Mouse (Mus musculus): ENCODE results near the gene Aplp2. TPM values are rescaled to one million over a fixed set of nuclear protein-coding genes. Genes with fewer than 3 reads are reported as not detected.

Aplp2 gene
- polyA plus RNA-seq, 1 experiment from 2014 or later = 178 TPM

- Histone ChIP-seq H3K27me3 (ENCODE audit: insufficient read depth, low read length) (no peaks in the 10 kb centered on the region), H3K36me3 (replicated peaks; ENCODE audit: insufficient read depth, low read length) (no peaks in the 10 kb centered on the region), H3K4me1 (ENCODE audit: insufficient read depth) (no peaks in the 10 kb centered on the region), H3K4me3 (ENCODE audit: low read depth, low read length) (no peak overlapping the region), H3K27ac (ENCODE audit: low read depth) (no peak overlapping the region), H3K4me2 (ENCODE audit: low read depth, low read length) (no peak overlapping the region), H3K9ac (replicated peaks) (no peak overlapping the region), H3K9me3 (ENCODE audit: low read length) (no peaks in the 10 kb centered on the region)
- DNase-seq (no peak), ATAC-seq (no peak)
- TF ChIP-seq EP300 (IDR thresholded peaks at IDR 0.05; ENCODE audit: low read depth) (no peak), CTCF (IDR thresholded peaks at IDR 0.05; ENCODE audit: low read depth) (no peak)
- WGBS (ENCODE audit: insufficient replicate concordance) = 53% methylated on average over 11 of the region's 11 CpGs
Observed at GRCm38 (mm10) chr9:31119882-31120532, 91.6 kb downstream of the Aplp2 start.

GRCm38 (mm10) chr9:31119405-31119804 lies 92.2 kb downstream of the Aplp2 start:
- ATAC-seq (no peak), DNase-seq (no peak)
- Histone ChIP-seq H3K4me2 (ENCODE audit: low read depth, low read length) (no peak overlapping the region), H3K36me3 (replicated peaks; ENCODE audit: insufficient read depth, low read length) (no peaks in the 10 kb centered on the region), H3K27me3 (ENCODE audit: insufficient read depth, low read length) (no peaks in the 10 kb centered on the region), H3K27ac (ENCODE audit: low read depth) (no peak overlapping the region), H3K4me3 (ENCODE audit: low read depth, low read length) (no peak overlapping the region), H3K9me3 (ENCODE audit: low read length) (no peaks in the 10 kb centered on the region), H3K4me1 (ENCODE audit: insufficient read depth) (no peaks in the 10 kb centered on the region), H3K9ac (replicated peaks) (no peak overlapping the region)
- 37% methylated on average over 5 of the region's 5 CpGs for WGBS (ENCODE audit: insufficient replicate concordance)
- TF ChIP-seq EP300 (IDR thresholded peaks at IDR 0.05; ENCODE audit: low read depth) (no peak), CTCF (IDR thresholded peaks at IDR 0.05; ENCODE audit: low read depth) (no peak)

- Histone ChIP-seq H3K4me2 (ENCODE audit: low read depth, low read length) (no peak overlapping the region), H3K9me3 (ENCODE audit: low read length) (no peaks in the 10 kb centered on the region), H3K27me3 (ENCODE audit: insufficient read depth, low read length) (no peaks in the 10 kb centered on the region), H3K36me3 (replicated peaks; ENCODE audit: insufficient read depth, low read length) (no peaks in the 10 kb centered on the region), H3K4me1 (ENCODE audit: insufficient read depth) (no peaks in the 10 kb centered on the region), H3K9ac (replicated peaks) (no peak overlapping the region), H3K4me3 (ENCODE audit: low read depth, low read length) (no peak overlapping the region), H3K27ac (ENCODE audit: low read depth) (no peak overlapping the region)
- DNase-seq (no peak), ATAC-seq (no peak)
- WGBS (ENCODE audit: insufficient replicate concordance) = 38% methylated on average over 11 of the region's 11 CpGs
- no peak for TF ChIP-seq EP300 (IDR thresholded peaks at IDR 0.05; ENCODE audit: low read depth)
- TF ChIP-seq CTCF (IDR thresholded peaks at IDR 0.05; ENCODE audit: low read depth) = no peak
Observed at GRCm38 (mm10) chr9:31118520-31119298, 92.9 kb downstream of the Aplp2 start.

GRCm38 (mm10) chr9:31117488-31117887 lies 94.1 kb downstream of the Aplp2 start:
- no peaks in the 10 kb centered on the region for H3K36me3 ChIP-seq (replicated peaks; ENCODE audit: insufficient read depth, low read length)
- ATAC-seq (no peak), DNase-seq (no peak)
- H3K27ac ChIP-seq (ENCODE audit: low read depth) = no peak overlapping the region
- no peaks in the 10 kb centered on the region for H3K27me3 ChIP-seq (ENCODE audit: insufficient read depth, low read length)
- no peak for TF ChIP-seq EP300 (IDR thresholded peaks at IDR 0.05; ENCODE audit: low read depth)
- TF ChIP-seq CTCF (IDR thresholded peaks at IDR 0.05; ENCODE audit: low read depth) = no peak
- H3K4me2 ChIP-seq (ENCODE audit: low read depth, low read length) = no peak overlapping the region
- H3K4me1 ChIP-seq (ENCODE audit: insufficient read depth) = no peaks in the 10 kb centered on the region
- H3K9ac ChIP-seq (replicated peaks) = no peak overlapping the region
- H3K4me3 ChIP-seq (ENCODE audit: low read depth, low read length) = no peak overlapping the region
- H3K9me3 ChIP-seq (ENCODE audit: low read length) = no peaks in the 10 kb centered on the region
- 73% methylated on average over 6 of the region's 6 CpGs for WGBS (ENCODE audit: insufficient replicate concordance)

GRCm38 (mm10) chr9:31117088-31117487 lies 94.5 kb downstream of the Aplp2 start:
- no peaks in the 10 kb centered on the region for H3K27me3 ChIP-seq (ENCODE audit: insufficient read depth, low read length)
- H3K4me3 ChIP-seq (ENCODE audit: low read depth, low read length) = no peak overlapping the region
- no peak overlapping the region for H3K4me2 ChIP-seq (ENCODE audit: low read depth, low read length)
- no peak for TF ChIP-seq CTCF (IDR thresholded peaks at IDR 0.05; ENCODE audit: low read depth)
- TF ChIP-seq EP300 (IDR thresholded peaks at IDR 0.05; ENCODE audit: low read depth) = no peak
- H3K27ac ChIP-seq (ENCODE audit: low read depth) = no peak overlapping the region
- ATAC-seq = no peak
- H3K36me3 ChIP-seq (replicated peaks; ENCODE audit: insufficient read depth, low read length) = no peaks in the 10 kb centered on the region
- H3K9ac ChIP-seq (replicated peaks) = no peak overlapping the region
- WGBS (ENCODE audit: insufficient replicate concordance) = 79% methylated on average over 11 of the region's 11 CpGs
- H3K4me1 ChIP-seq (ENCODE audit: insufficient read depth) = no peaks in the 10 kb centered on the region
- H3K9me3 ChIP-seq (ENCODE audit: low read length) = no peaks in the 10 kb centered on the region
- no peak for DNase-seq

GRCm38 (mm10) chr9:31115586-31115985 lies 96.0 kb downstream of the Aplp2 start:
- H3K27ac ChIP-seq (ENCODE audit: low read depth) = no peak overlapping the region
- no peak overlapping the region for H3K9ac ChIP-seq (replicated peaks)
- no peaks in the 10 kb centered on the region for H3K4me1 ChIP-seq (ENCODE audit: insufficient read depth)
- H3K4me3 ChIP-seq (ENCODE audit: low read depth, low read length) = no peak overlapping the region
- DNase-seq (no peak), ATAC-seq (no peak)
- no peaks in the 10 kb centered on the region for H3K27me3 ChIP-seq (ENCODE audit: insufficient read depth, low read length)
- no peak for TF ChIP-seq EP300 (IDR thresholded peaks at IDR 0.05; ENCODE audit: low read depth)
- no peak for TF ChIP-seq CTCF (IDR thresholded peaks at IDR 0.05; ENCODE audit: low read depth)
- H3K4me2 ChIP-seq (ENCODE audit: low read depth, low read length) = no peak overlapping the region
- H3K9me3 ChIP-seq (ENCODE audit: low read length) = no peaks in the 10 kb centered on the region
- no peaks in the 10 kb centered on the region for H3K36me3 ChIP-seq (replicated peaks; ENCODE audit: insufficient read depth, low read length)
